Mouse (Mus musculus) spleen, adult 12 weeks (tissue): ENCODE measurements around the gene Tmem151b.
A peak's percentile ranks its signal among the peaks of the same experiment; 100 is the strongest.

ENCODE experiments used
- DNase-seq: peaks from one replicate; pipeline ENCODE4 v3.0.0; 2022; ENCODE audit warnings: low spot score

The Tmem151b gene

GRCm38 (mm10) chr17:45545278-45545961, 4.1 kb downstream of the Tmem151b start:
- no peak for DNase-seq

- DNase-seq = no peak
These were observed 4.6 kb downstream of the Tmem151b start for GRCm38 (mm10) chr17:45544873-45545277.

- DNase-seq = no peak
These were observed 5.2 kb downstream of the Tmem151b start for GRCm38 (mm10) chr17:45544001-45544872.

GRCm38 (mm10) chr17:45543115-45543514, 6.4 kb downstream of the Tmem151b start:
- no peak for DNase-seq

DNA sequence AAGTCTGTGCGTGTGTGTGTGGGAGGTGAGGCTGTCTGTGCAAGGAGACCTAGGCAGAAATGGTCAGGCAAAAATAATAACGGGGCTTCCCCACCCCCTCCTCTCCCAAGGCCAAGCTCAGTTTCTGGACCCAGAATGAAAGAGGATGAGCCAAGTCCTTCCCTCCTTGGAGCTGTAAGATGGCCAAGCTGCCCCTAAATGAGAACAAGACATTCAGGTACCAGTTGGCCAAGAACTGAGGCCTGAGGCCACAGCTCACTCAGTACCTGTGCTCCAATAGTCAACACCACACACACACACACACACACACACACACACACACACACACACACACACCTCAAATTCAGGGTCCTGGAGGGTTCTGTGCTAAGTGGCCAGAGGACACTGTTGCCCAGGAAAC, 6.8 kb downstream of the Tmem151b start:
- DNase-seq = no peak

- no peak for DNase-seq
These were observed 7.3 kb downstream of the Tmem151b start for GRCm38 (mm10) chr17:45542129-45542528.

- no peak for DNase-seq
These were observed 9.8 kb downstream of the Tmem151b start for GRCm38 (mm10) chr17:45539664-45540063.

GRCm38 (mm10) chr17:45538394-45538793, 11.1 kb downstream of the Tmem151b start:
- no peak for DNase-seq

GRCm38 (mm10) chr17:45536264-45536663, 13.2 kb downstream of the Tmem151b start:
- DNase-seq = no peak

DNA sequence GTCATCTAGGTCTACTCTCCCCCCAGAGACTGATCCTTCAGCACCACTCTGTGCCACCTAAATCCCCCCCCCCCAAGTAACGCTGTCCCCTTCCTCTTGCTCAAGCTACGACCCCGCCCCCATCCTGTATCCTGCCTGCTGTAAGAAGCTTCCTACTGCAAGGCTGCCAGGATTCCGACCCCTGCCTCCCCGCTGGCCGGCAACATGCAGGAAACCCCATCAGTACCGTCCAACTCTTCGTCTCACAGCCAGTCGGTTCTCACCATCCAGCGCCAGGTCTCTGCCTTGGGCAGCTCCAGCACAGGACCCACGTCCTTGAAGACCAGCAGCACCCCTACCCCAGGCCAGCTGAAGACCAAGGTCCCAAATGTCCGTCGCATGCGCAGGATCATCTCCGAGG, 16.6 kb downstream of the Tmem151b start:
- DNase-seq = no peak

GRCm38 (mm10) chr17:45530346-45530782, 19.1 kb downstream of the Tmem151b start:
- DNase-seq = no peak

DNA sequence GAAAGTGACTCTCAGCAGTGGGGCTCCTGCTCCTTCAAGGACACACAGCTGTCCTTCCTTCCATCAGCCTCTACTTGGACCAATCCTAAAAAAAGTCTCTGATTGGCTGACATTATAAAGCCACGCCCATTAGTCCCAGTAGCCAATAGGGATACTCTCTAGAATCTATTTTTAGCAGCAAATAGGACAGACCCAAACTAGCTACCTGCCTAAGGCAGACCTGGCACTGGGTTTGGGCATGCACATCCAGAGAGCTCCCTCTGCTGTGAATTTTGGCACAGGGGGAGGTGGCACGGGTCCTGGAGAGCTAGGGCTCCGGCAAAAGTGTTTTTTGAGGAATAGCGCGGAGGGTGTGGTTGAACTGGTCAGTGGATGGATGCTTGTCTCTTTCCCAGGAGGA, 22.9 kb downstream of the Tmem151b start:
- DNase-seq = no peak

- no peak for DNase-seq
These were observed 24.5 kb downstream of the Tmem151b start for GRCm38 (mm10) chr17:45524961-45525360.

DNA sequence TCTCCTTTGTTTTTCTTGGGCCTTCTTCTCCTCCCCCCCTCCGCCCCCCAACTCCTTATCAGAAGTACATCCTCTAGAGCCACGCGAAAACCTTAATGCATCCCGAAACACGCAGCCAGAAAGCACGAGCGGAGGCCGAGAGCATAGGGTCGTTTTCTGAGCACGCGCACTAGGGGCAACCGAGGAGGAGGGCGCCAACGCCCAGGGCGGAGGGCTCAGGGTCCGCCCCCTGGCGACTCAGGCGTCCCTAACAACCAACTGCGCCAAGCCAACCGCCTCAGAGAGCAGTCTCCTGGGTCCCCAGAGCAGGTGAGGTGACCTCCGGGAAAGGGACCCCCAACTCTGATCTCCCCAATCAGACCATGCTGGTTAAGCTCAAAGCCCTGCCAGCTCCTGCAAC, 26.2 kb downstream of the Tmem151b start, which contains the start of gene Tcte1:
Tcte1 (plus strand) TSS at position 172 of the 400 bp plus-strand sequence.
- DNase-seq = no peak

GRCm38 (mm10) chr17:45520136-45520535, 29.3 kb downstream of the Tmem151b start:
- no peak for DNase-seq

DNA sequence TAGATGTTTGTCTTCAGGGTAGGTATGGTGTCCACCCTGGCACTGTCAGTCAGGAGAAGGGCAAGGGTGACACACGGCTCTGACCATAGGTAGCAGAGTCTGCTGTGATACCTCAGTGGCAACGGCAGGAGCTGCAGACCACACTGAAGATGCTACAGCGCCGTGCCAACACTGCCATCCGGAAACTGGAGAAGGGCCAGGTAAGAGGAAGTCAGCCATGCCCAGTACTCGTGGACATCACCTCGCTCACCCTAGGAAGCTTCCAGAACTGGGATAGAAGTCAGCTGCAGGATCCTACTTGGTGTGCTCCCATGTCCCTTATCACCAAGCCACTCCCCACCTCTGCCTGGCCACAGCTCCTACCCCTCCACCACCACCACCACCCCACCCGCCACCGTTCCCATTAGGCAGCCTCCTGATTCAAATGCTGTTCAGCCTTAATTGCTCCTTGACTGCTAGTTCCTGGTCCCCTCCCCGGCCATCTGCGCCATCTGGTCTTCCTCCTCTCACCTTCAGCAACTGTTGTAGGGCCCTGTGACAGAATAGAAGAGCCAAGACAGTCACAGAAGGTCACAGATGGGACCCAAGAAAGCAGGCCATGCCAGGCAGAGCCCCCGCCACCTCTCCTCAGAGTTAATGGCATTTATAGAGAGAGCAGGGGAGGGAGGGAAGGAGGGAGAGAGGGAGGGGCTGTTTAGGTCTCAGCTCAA, 30.6 kb downstream of the Tmem151b start:
- DNase-seq = no peak

GRCm38 (mm10) chr17:45517549-45518215, 31.8 kb downstream of the Tmem151b start:
- no peak for DNase-seq

- DNase-seq = no peak
These were observed 32.3 kb downstream of the Tmem151b start for GRCm38 (mm10) chr17:45517135-45517534.

GRCm38 (mm10) chr17:45516488-45516887, 33.0 kb downstream of the Tmem151b start:
- DNase-seq = peak; percentile 65

- DNase-seq = no peak
These were observed 33.7 kb downstream of the Tmem151b start for GRCm38 (mm10) chr17:45515806-45516205.

- DNase-seq = no peak
These were observed 34.2 kb downstream of the Tmem151b start for GRCm38 (mm10) chr17:45515204-45515726.

GRCm38 (mm10) chr17:45511757-45512156, 37.7 kb downstream of the Tmem151b start:
- DNase-seq = no peak
